Mouse (Mus musculus): ENCODE results near the gene Phldb2. TPM values are rescaled to one million over a fixed set of nuclear protein-coding genes. Genes with fewer than 3 reads are reported as not detected.

Gene Phldb2
- polyA plus RNA-seq, 1 experiment: 1.6 TPM

- WGBS: 84% methylated on average over 8 of the region's 8 CpGs
- DNase-seq (ENCODE audit: low read depth, low spot score): no peak
These were observed 33.8 kb downstream of the Phldb2 start for GRCm38 (mm10) chr16:45919572-45919971.

GRCm38 (mm10) chr16:45903595-45903994, 49.8 kb downstream of the Phldb2 start:
- 46% methylated on average over 8 of the region's 8 CpGs for WGBS
- no peak for DNase-seq (ENCODE audit: low read depth, low spot score)

GRCm38 (mm10) chr16:45898459-45898858, 54.9 kb downstream of the Phldb2 start:
- 94% methylated on average over 3 of the region's 3 CpGs for WGBS

GRCm38 (mm10) chr16:45896587-45896986, 56.8 kb downstream of the Phldb2 start:
- no peak for DNase-seq (ENCODE audit: low read depth, low spot score)
- WGBS: 87% methylated on average over 2 of the region's 2 CpGs

More at GRCm38 (mm10) chr16:45898459-45898858, 54.9 kb downstream of the Phldb2 start:
- DNase-seq (ENCODE audit: low read depth, low spot score): no peak

GRCm38 (mm10) chr16:45894998-45895397, 58.4 kb downstream of the Phldb2 start:
- 92% methylated on average over 5 of the region's 5 CpGs for WGBS
- DNase-seq (ENCODE audit: low read depth, low spot score): no peak

- 85% methylated on average over 2 of the region's 2 CpGs for WGBS
- no peak for DNase-seq (ENCODE audit: low read depth, low spot score)
These were observed 59.6 kb downstream of the Phldb2 start for GRCm38 (mm10) chr16:45893796-45894195.

GRCm38 (mm10) chr16:45892928-45893327, 60.5 kb downstream of the Phldb2 start:
- WGBS: 63% methylated on average over 1 of the region's 1 CpGs
- no peak for DNase-seq (ENCODE audit: low read depth, low spot score)

- DNase-seq (ENCODE audit: low read depth, low spot score): no peak
- 78% methylated on average over 4 of the region's 4 CpGs for WGBS
These were observed 62.8 kb downstream of the Phldb2 start for GRCm38 (mm10) chr16:45890471-45891200.

GRCm38 (mm10) chr16:45889636-45890035, 63.8 kb downstream of the Phldb2 start:
- WGBS: 60% methylated on average over 4 of the region's 4 CpGs
- no peak for DNase-seq (ENCODE audit: low read depth, low spot score)

- no peak for DNase-seq (ENCODE audit: low read depth, low spot score)
- 57% methylated on average over 5 of the region's 5 CpGs for WGBS
These were observed 66.8 kb downstream of the Phldb2 start for GRCm38 (mm10) chr16:45886599-45886998.

- no peak for DNase-seq (ENCODE audit: low read depth, low spot score)
- WGBS: 85% methylated on average over 2 of the region's 2 CpGs
These were observed 69.2 kb downstream of the Phldb2 start for GRCm38 (mm10) chr16:45884194-45884593.

- WGBS: 81% methylated on average over 7 of the region's 7 CpGs
- DNase-seq (ENCODE audit: low read depth, low spot score): no peak
These were observed 72.1 kb downstream of the Phldb2 start for GRCm38 (mm10) chr16:45881177-45881832.

GRCm38 (mm10) chr16:45880101-45880751, 73.2 kb downstream of the Phldb2 start:
- no peak for DNase-seq (ENCODE audit: low read depth, low spot score)

GRCm38 (mm10) chr16:45877739-45878138, 75.7 kb downstream of the Phldb2 start:
- 81% methylated on average over 1 of the region's 1 CpGs for WGBS
- no peak for DNase-seq (ENCODE audit: low read depth, low spot score)

More at GRCm38 (mm10) chr16:45880101-45880751, 73.2 kb downstream of the Phldb2 start:
- 88% methylated on average over 6 of the region's 6 CpGs for WGBS

GRCm38 (mm10) chr16:45877171-45877570, 76.2 kb downstream of the Phldb2 start:
- DNase-seq (ENCODE audit: low read depth, low spot score): no peak

GRCm38 (mm10) chr16:45873397-45873796, 80.0 kb downstream of the Phldb2 start:
- WGBS: 70% methylated on average over 4 of the region's 4 CpGs
- no peak for DNase-seq (ENCODE audit: low read depth, low spot score)

More at GRCm38 (mm10) chr16:45877171-45877570, 76.2 kb downstream of the Phldb2 start:
- 68% methylated on average over 5 of the region's 5 CpGs for WGBS

GRCm38 (mm10) chr16:45871286-45871976, 82.0 kb downstream of the Phldb2 start:
- WGBS: 57% methylated on average over 10 of the region's 10 CpGs
- DNase-seq (ENCODE audit: low read depth, low spot score): no peak

GRCm38 (mm10) chr16:45870651-45871050, 82.7 kb downstream of the Phldb2 start:
- WGBS: 38% methylated on average over 2 of the region's 2 CpGs
- DNase-seq (ENCODE audit: low read depth, low spot score): no peak

- WGBS: 55% methylated on average over 3 of the region's 3 CpGs
- DNase-seq (ENCODE audit: low read depth, low spot score): no peak
These were observed 84.4 kb downstream of the Phldb2 start for GRCm38 (mm10) chr16:45869044-45869443.

- 91% methylated on average over 5 of the region's 5 CpGs for WGBS
- no peak for DNase-seq (ENCODE audit: low read depth, low spot score)
These were observed 96.0 kb downstream of the Phldb2 start for GRCm38 (mm10) chr16:45857277-45857863.

Data from large intestine, adult 2 months (tissue).